Mouse (Mus musculus): ENCODE results near the gene Ntm. TPM values are rescaled to one million over a fixed set of nuclear protein-coding genes. Genes with fewer than 3 reads are reported as not detected.

Gene Ntm
- polyA plus RNA-seq, 1 experiment from 2014 or later: 26.5 TPM

- H3K9me3 ChIP-seq (replicated peaks): no peaks in the 10 kb centered on the region
- no peaks in the 10 kb centered on the region for H3K4me1 ChIP-seq (replicated peaks)
- no peak overlapping the region for H3K9ac ChIP-seq
- H3K36me3 ChIP-seq: no peaks in the 10 kb centered on the region
- H3K27me3 ChIP-seq: no peaks in the 10 kb centered on the region
- no peak overlapping the region for H3K4me2 ChIP-seq
- WGBS: 82% methylated on average over 4 of the region's 4 CpGs
- H3K4me3 ChIP-seq: no peak overlapping the region
- no peak for ATAC-seq (replicated peaks; ENCODE audit: insufficient number of reproducible peaks, insufficient read depth, low FRiP score, low read depth)
- no peak overlapping the region for H3K27ac ChIP-seq
Measured at GRCm38 (mm10) chr9:29558915-29559314, 404.0 kb downstream of the Ntm start.

GRCm38 (mm10) chr9:29550582-29550981 lies 412.4 kb downstream of the Ntm start:
- 84% methylated on average over 8 of the region's 8 CpGs for WGBS
- Histone ChIP-seq H3K4me3 (no peak overlapping the region), H3K27me3 (no peaks in the 10 kb centered on the region), H3K27ac (no peak overlapping the region), H3K4me1 (replicated peaks) (no peaks in the 10 kb centered on the region), H3K9me3 (replicated peaks) (no peaks in the 10 kb centered on the region), H3K9ac (no peak overlapping the region), H3K4me2 (no peak overlapping the region), H3K36me3 (no peaks in the 10 kb centered on the region)
- no peak for ATAC-seq (replicated peaks; ENCODE audit: insufficient number of reproducible peaks, insufficient read depth, low FRiP score, low read depth)

GRCm38 (mm10) chr9:29550107-29550506 lies 412.8 kb downstream of the Ntm start:
- H3K27me3 ChIP-seq: no peaks in the 10 kb centered on the region
- H3K9ac ChIP-seq: no peak overlapping the region
- H3K4me3 ChIP-seq: no peak overlapping the region
- no peaks in the 10 kb centered on the region for H3K4me1 ChIP-seq (replicated peaks)
- WGBS: 75% methylated on average over 8 of the region's 8 CpGs
- H3K36me3 ChIP-seq: no peaks in the 10 kb centered on the region
- no peak for ATAC-seq (replicated peaks; ENCODE audit: insufficient number of reproducible peaks, insufficient read depth, low FRiP score, low read depth)
- no peaks in the 10 kb centered on the region for H3K9me3 ChIP-seq (replicated peaks)
- H3K27ac ChIP-seq: no peak overlapping the region
- no peak overlapping the region for H3K4me2 ChIP-seq

- no peak overlapping the region for H3K4me2 ChIP-seq
- no peak for ATAC-seq (replicated peaks; ENCODE audit: insufficient number of reproducible peaks, insufficient read depth, low FRiP score, low read depth)
- H3K4me3 ChIP-seq: no peak overlapping the region
- H3K9me3 ChIP-seq (replicated peaks): no peaks in the 10 kb centered on the region
- no peak overlapping the region for H3K27ac ChIP-seq
- WGBS: 77% methylated on average over 2 of the region's 2 CpGs
- no peaks in the 10 kb centered on the region for H3K27me3 ChIP-seq
- no peak overlapping the region for H3K9ac ChIP-seq
- H3K4me1 ChIP-seq (replicated peaks): no peaks in the 10 kb centered on the region
- H3K36me3 ChIP-seq: no peaks in the 10 kb centered on the region
Measured at GRCm38 (mm10) chr9:29536415-29536814, 426.5 kb downstream of the Ntm start.

GRCm38 (mm10) chr9:29534773-29535172 lies 428.2 kb downstream of the Ntm start:
- no peaks in the 10 kb centered on the region for H3K27me3 ChIP-seq
- no peak for ATAC-seq (replicated peaks; ENCODE audit: insufficient number of reproducible peaks, insufficient read depth, low FRiP score, low read depth)
- no peak overlapping the region for H3K4me2 ChIP-seq
- H3K36me3 ChIP-seq: no peaks in the 10 kb centered on the region
- no peaks in the 10 kb centered on the region for H3K4me1 ChIP-seq (replicated peaks)
- no peak overlapping the region for H3K4me3 ChIP-seq
- WGBS: 76% methylated on average over 6 of the region's 6 CpGs
- H3K9ac ChIP-seq: no peak overlapping the region
- no peak overlapping the region for H3K27ac ChIP-seq
- H3K9me3 ChIP-seq (replicated peaks): no peaks in the 10 kb centered on the region

- WGBS: 64% methylated on average over 7 of the region's 7 CpGs
- no peaks in the 10 kb centered on the region for H3K9me3 ChIP-seq (replicated peaks)
- no peak for ATAC-seq (replicated peaks; ENCODE audit: insufficient number of reproducible peaks, insufficient read depth, low FRiP score, low read depth)
- H3K9ac ChIP-seq: no peak overlapping the region
- no peak overlapping the region for H3K27ac ChIP-seq
- H3K36me3 ChIP-seq: no peaks in the 10 kb centered on the region
- no peaks in the 10 kb centered on the region for H3K4me1 ChIP-seq (replicated peaks)
- H3K4me3 ChIP-seq: no peak overlapping the region
- H3K27me3 ChIP-seq: no peaks in the 10 kb centered on the region
- H3K4me2 ChIP-seq: no peak overlapping the region
Measured at GRCm38 (mm10) chr9:29534304-29534703, 428.6 kb downstream of the Ntm start.

GRCm38 (mm10) chr9:29533556-29533955 lies 429.4 kb downstream of the Ntm start:
- Histone ChIP-seq H3K27me3 (no peaks in the 10 kb centered on the region), H3K9me3 (replicated peaks) (no peaks in the 10 kb centered on the region), H3K9ac (no peak overlapping the region), H3K4me3 (no peak overlapping the region), H3K4me1 (replicated peaks) (no peaks in the 10 kb centered on the region), H3K4me2 (no peak overlapping the region), H3K36me3 (no peaks in the 10 kb centered on the region), H3K27ac (no peak overlapping the region)
- no peak for ATAC-seq (replicated peaks; ENCODE audit: insufficient number of reproducible peaks, insufficient read depth, low FRiP score, low read depth)
- 38% methylated on average over 1 of the region's 1 CpGs for WGBS

GRCm38 (mm10) chr9:29531147-29531917 lies 431.6 kb downstream of the Ntm start:
- H3K4me1 ChIP-seq (replicated peaks): no peaks in the 10 kb centered on the region
- no peaks in the 10 kb centered on the region for H3K36me3 ChIP-seq
- no peak overlapping the region for H3K9ac ChIP-seq
- H3K4me2 ChIP-seq: no peak overlapping the region
- no peak overlapping the region for H3K27ac ChIP-seq
- ATAC-seq (replicated peaks; ENCODE audit: insufficient number of reproducible peaks, insufficient read depth, low FRiP score, low read depth): no peak
- H3K4me3 ChIP-seq: no peak overlapping the region
- H3K27me3 ChIP-seq: no peaks in the 10 kb centered on the region
- H3K9me3 ChIP-seq (replicated peaks): no peaks in the 10 kb centered on the region
- WGBS: 70% methylated on average over 6 of the region's 6 CpGs

GRCm38 (mm10) chr9:29524109-29524508 lies 438.8 kb downstream of the Ntm start:
- 61% methylated on average over 1 of the region's 1 CpGs for WGBS
- Histone ChIP-seq H3K9me3 (replicated peaks) (no peaks in the 10 kb centered on the region), H3K9ac (no peak overlapping the region), H3K27me3 (no peaks in the 10 kb centered on the region), H3K27ac (no peak overlapping the region), H3K4me1 (replicated peaks) (no peaks in the 10 kb centered on the region), H3K4me3 (no peak overlapping the region), H3K4me2 (no peak overlapping the region), H3K36me3 (no peaks in the 10 kb centered on the region)
- no peak for ATAC-seq (replicated peaks; ENCODE audit: insufficient number of reproducible peaks, insufficient read depth, low FRiP score, low read depth)

- 50% methylated on average over 3 of the region's 3 CpGs for WGBS
- Histone ChIP-seq H3K4me1 (replicated peaks) (no peaks in the 10 kb centered on the region), H3K27ac (no peak overlapping the region), H3K9ac (no peak overlapping the region), H3K9me3 (replicated peaks) (no peaks in the 10 kb centered on the region), H3K4me3 (no peak overlapping the region), H3K27me3 (no peaks in the 10 kb centered on the region), H3K36me3 (no peaks in the 10 kb centered on the region), H3K4me2 (no peak overlapping the region)
- ATAC-seq (replicated peaks; ENCODE audit: insufficient number of reproducible peaks, insufficient read depth, low FRiP score, low read depth): no peak
Measured at GRCm38 (mm10) chr9:29523221-29523620, 439.7 kb downstream of the Ntm start.

GRCm38 (mm10) chr9:29519181-29519580 lies 443.8 kb downstream of the Ntm start:
- H3K4me3 ChIP-seq: no peak overlapping the region
- H3K4me1 ChIP-seq (replicated peaks): no peaks in the 10 kb centered on the region
- no peaks in the 10 kb centered on the region for H3K27me3 ChIP-seq
- WGBS: 65% methylated on average over 2 of the region's 2 CpGs
- ATAC-seq (replicated peaks; ENCODE audit: insufficient number of reproducible peaks, insufficient read depth, low FRiP score, low read depth): no peak
- H3K27ac ChIP-seq: no peak overlapping the region
- H3K36me3 ChIP-seq: no peaks in the 10 kb centered on the region
- H3K4me2 ChIP-seq: no peak overlapping the region
- H3K9ac ChIP-seq: no peak overlapping the region
- no peaks in the 10 kb centered on the region for H3K9me3 ChIP-seq (replicated peaks)

- H3K27ac ChIP-seq: no peak overlapping the region
- 78% methylated on average over 2 of the region's 2 CpGs for WGBS
- ATAC-seq (replicated peaks; ENCODE audit: insufficient number of reproducible peaks, insufficient read depth, low FRiP score, low read depth): no peak
Measured at GRCm38 (mm10) chr9:29516688-29517087, 446.3 kb downstream of the Ntm start.

More at GRCm38 (mm10) chr9:29516688-29517087, 446.3 kb downstream of the Ntm start:
- H3K4me3 ChIP-seq: no peak overlapping the region
- no peaks in the 10 kb centered on the region for H3K27me3 ChIP-seq
- H3K9me3 ChIP-seq (replicated peaks): no peaks in the 10 kb centered on the region
- no peaks in the 10 kb centered on the region for H3K4me1 ChIP-seq (replicated peaks)
- no peaks in the 10 kb centered on the region for H3K36me3 ChIP-seq
- H3K9ac ChIP-seq: no peak overlapping the region
- no peak overlapping the region for H3K4me2 ChIP-seq

Data from heart, embryonic 15.5 days (tissue).